Mouse (Mus musculus): ENCODE data around the gene Gna12. TPM values are rescaled to one million over a fixed set of nuclear protein-coding genes. Genes with fewer than 3 reads are reported as not detected.

The Gna12 gene
- polyA plus RNA-seq, 1 experiment from 2014 or later: 9.3 TPM

- Histone ChIP-seq H3K4me1 (ENCODE audit: control insufficient read depth, insufficient read depth, low read length) (peaks cover 2% of the 10 kb centered on the region; the same call in 1 of the 2 replicates), H3K4me3 (ENCODE audit: low read depth, low read length) (no peak overlapping the region), H3K27ac (ENCODE audit: low read length) (no peak overlapping the region), H3K9me3 (replicated peaks; ENCODE audit: control insufficient read depth, low read length, poor library complexity, severe bottlenecking) (no peaks in the 10 kb centered on the region), H3K9ac (ENCODE audit: low read depth, low read length) (no peak overlapping the region), H3K27me3 (ENCODE audit: control insufficient read depth, insufficient read depth, low read depth, low read length) (no peaks in the 10 kb centered on the region), H3K36me3 (ENCODE audit: control insufficient read depth, insufficient read depth, low read length) (no peaks in the 10 kb centered on the region), H3K4me2 (ENCODE audit: low read length) (no peak overlapping the region)
- ATAC-seq: peak; percentile 54; the same call in 1 of the 2 replicates
- WGBS: 30% methylated on average over 12 of the region's 12 CpGs
Observed at GRCm38 (mm10) chr5:140743706-140744131, 86.5 kb downstream of the Gna12 start.

GRCm38 (mm10) chr5:140741877-140742276 lies 88.4 kb downstream of the Gna12 start:
- Histone ChIP-seq H3K27ac (ENCODE audit: low read length) (no peak overlapping the region; the same call in 1 of the 2 replicates), H3K36me3 (ENCODE audit: control insufficient read depth, insufficient read depth, low read length) (no peaks in the 10 kb centered on the region), H3K4me3 (ENCODE audit: low read depth, low read length) (no peak overlapping the region), H3K4me2 (ENCODE audit: low read length) (no peak overlapping the region), H3K27me3 (ENCODE audit: control insufficient read depth, insufficient read depth, low read depth, low read length) (peaks cover 3% of the 10 kb centered on the region; the same call in 1 of the 2 replicates), H3K4me1 (ENCODE audit: control insufficient read depth, insufficient read depth, low read length) (no peaks in the 10 kb centered on the region), H3K9me3 (replicated peaks; ENCODE audit: control insufficient read depth, low read length, poor library complexity, severe bottlenecking) (no peaks in the 10 kb centered on the region), H3K9ac (ENCODE audit: low read depth, low read length) (no peak overlapping the region)
- no peak for ATAC-seq

DNA sequence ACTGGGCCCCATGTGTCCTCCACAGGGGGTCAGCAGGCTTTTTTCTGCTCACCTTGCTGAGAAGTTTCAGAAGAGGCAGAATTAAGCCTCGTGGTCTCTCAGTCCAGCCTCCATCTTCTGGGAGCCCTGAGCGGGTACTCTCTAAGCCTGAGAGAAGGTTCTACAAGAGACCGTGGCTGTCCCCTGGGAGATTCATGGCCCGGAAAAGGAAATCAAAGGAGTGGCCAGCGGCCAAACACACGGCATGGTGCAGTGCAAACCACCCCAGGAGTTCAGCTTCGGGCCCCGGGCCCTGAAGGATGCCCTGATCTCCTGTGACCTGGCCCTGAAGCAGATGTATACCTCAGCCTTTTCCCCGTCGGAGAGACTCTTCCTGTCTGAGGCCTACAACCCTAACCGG lies 89.2 kb downstream of the Gna12 start:
- no peak for ATAC-seq
- Histone ChIP-seq H3K9ac (ENCODE audit: low read depth, low read length) (no peak overlapping the region), H3K9me3 (replicated peaks; ENCODE audit: control insufficient read depth, low read length, poor library complexity, severe bottlenecking) (no peaks in the 10 kb centered on the region), H3K4me3 (ENCODE audit: low read depth, low read length) (no peak overlapping the region), H3K36me3 (ENCODE audit: control insufficient read depth, insufficient read depth, low read length) (no peaks in the 10 kb centered on the region), H3K4me2 (ENCODE audit: low read length) (no peak overlapping the region), H3K4me1 (ENCODE audit: control insufficient read depth, insufficient read depth, low read length) (no peaks in the 10 kb centered on the region), H3K27ac (ENCODE audit: low read length) (no peak overlapping the region), H3K27me3 (ENCODE audit: control insufficient read depth, insufficient read depth, low read depth, low read length) (peaks cover 6% of the 10 kb centered on the region)
- WGBS: 76% methylated on average over 11 of the region's 11 CpGs

GRCm38 (mm10) chr5:140739813-140740212 lies 90.4 kb downstream of the Gna12 start:
- H3K36me3 ChIP-seq (ENCODE audit: control insufficient read depth, insufficient read depth, low read length): no peaks in the 10 kb centered on the region
- no peak overlapping the region for H3K4me3 ChIP-seq (ENCODE audit: low read depth, low read length)
- WGBS: 74% methylated on average over 12 of the region's 12 CpGs
- no peak overlapping the region for H3K27ac ChIP-seq (ENCODE audit: low read length)
- no peak overlapping the region for H3K9ac ChIP-seq (ENCODE audit: low read depth, low read length)
- no peak for ATAC-seq
- no peak overlapping the region for H3K4me2 ChIP-seq (ENCODE audit: low read length)
- peaks cover 17% of the 10 kb centered on the region for H3K27me3 ChIP-seq (ENCODE audit: control insufficient read depth, insufficient read depth, low read depth, low read length)
- no peaks in the 10 kb centered on the region; the same call in 1 of the 2 replicates for H3K4me1 ChIP-seq (ENCODE audit: control insufficient read depth, insufficient read depth, low read length)
- no peaks in the 10 kb centered on the region for H3K9me3 ChIP-seq (replicated peaks; ENCODE audit: control insufficient read depth, low read length, poor library complexity, severe bottlenecking)

- WGBS: 25% methylated on average over 12 of the region's 13 CpGs
- Histone ChIP-seq H3K27me3 (ENCODE audit: control insufficient read depth, insufficient read depth, low read depth, low read length) (peaks cover 20% of the 10 kb centered on the region), H3K4me3 (ENCODE audit: low read depth, low read length) (no peak overlapping the region), H3K4me2 (ENCODE audit: low read length) (no peak overlapping the region), H3K9me3 (replicated peaks; ENCODE audit: control insufficient read depth, low read length, poor library complexity, severe bottlenecking) (no peaks in the 10 kb centered on the region), H3K27ac (ENCODE audit: low read length) (no peak overlapping the region), H3K36me3 (ENCODE audit: control insufficient read depth, insufficient read depth, low read length) (no peaks in the 10 kb centered on the region), H3K4me1 (ENCODE audit: control insufficient read depth, insufficient read depth, low read length) (no peaks in the 10 kb centered on the region; the same call in 1 of the 2 replicates), H3K9ac (ENCODE audit: low read depth, low read length) (no peak overlapping the region)
- no peak for ATAC-seq
Observed at GRCm38 (mm10) chr5:140736166-140736565, 94.1 kb downstream of the Gna12 start.

DNA sequence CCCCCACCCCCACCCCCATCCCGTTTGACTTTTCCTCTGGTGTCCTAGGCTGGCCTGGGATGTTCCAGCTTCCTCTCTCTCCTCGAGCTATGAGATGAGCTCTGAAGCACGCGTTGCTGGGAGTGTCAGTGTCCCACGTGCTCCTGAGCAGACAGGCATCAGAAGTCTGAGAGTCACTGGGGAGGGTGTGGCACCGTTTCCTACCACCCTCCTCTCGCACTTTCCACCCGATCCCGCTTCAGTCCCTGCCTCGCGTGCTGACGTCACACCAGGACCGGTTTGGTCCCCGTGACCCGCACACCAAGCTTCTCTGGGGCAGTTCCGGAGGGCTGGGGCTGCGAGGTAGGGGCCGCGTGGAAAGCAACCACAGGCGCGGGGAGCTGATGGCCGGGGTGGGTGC lies 94.9 kb downstream of the Gna12 start:
- WGBS: 1% methylated on average over 22 of the region's 22 CpGs
- Histone ChIP-seq H3K27ac (ENCODE audit: low read length) (no peak overlapping the region), H3K4me1 (ENCODE audit: control insufficient read depth, insufficient read depth, low read length) (no peaks in the 10 kb centered on the region; the same call in 1 of the 2 replicates), H3K27me3 (ENCODE audit: control insufficient read depth, insufficient read depth, low read depth, low read length) (peaks cover 20% of the 10 kb centered on the region), H3K4me3 (ENCODE audit: low read depth, low read length) (peak overlapping the region; percentile 34), H3K9me3 (replicated peaks; ENCODE audit: control insufficient read depth, low read length, poor library complexity, severe bottlenecking) (no peaks in the 10 kb centered on the region), H3K36me3 (ENCODE audit: control insufficient read depth, insufficient read depth, low read length) (no peaks in the 10 kb centered on the region), H3K9ac (ENCODE audit: low read depth, low read length) (peak overlapping the region; percentile 57), H3K4me2 (ENCODE audit: low read length) (peak overlapping the region; percentile 66)
- ATAC-seq: no peak

- no peak for ATAC-seq
- no peaks in the 10 kb centered on the region for H3K36me3 ChIP-seq (ENCODE audit: control insufficient read depth, insufficient read depth, low read length)
- peaks cover 20% of the 10 kb centered on the region for H3K27me3 ChIP-seq (ENCODE audit: control insufficient read depth, insufficient read depth, low read depth, low read length)
- no peak overlapping the region for H3K4me3 ChIP-seq (ENCODE audit: low read depth, low read length)
- H3K27ac ChIP-seq (ENCODE audit: low read length): no peak overlapping the region
- H3K9me3 ChIP-seq (replicated peaks; ENCODE audit: control insufficient read depth, low read length, poor library complexity, severe bottlenecking): no peaks in the 10 kb centered on the region
- no peak overlapping the region for H3K4me2 ChIP-seq (ENCODE audit: low read length)
- no peaks in the 10 kb centered on the region; the same call in 1 of the 2 replicates for H3K4me1 ChIP-seq (ENCODE audit: control insufficient read depth, insufficient read depth, low read length)
- 81% methylated on average over 3 of the region's 3 CpGs for WGBS
- H3K9ac ChIP-seq (ENCODE audit: low read depth, low read length): no peak overlapping the region
Observed at GRCm38 (mm10) chr5:140733336-140733735, 96.9 kb downstream of the Gna12 start.

- no peak for ATAC-seq
- Histone ChIP-seq H3K4me2 (ENCODE audit: low read length) (no peak overlapping the region), H3K4me1 (ENCODE audit: control insufficient read depth, insufficient read depth, low read length) (no peaks in the 10 kb centered on the region; the same call in 1 of the 2 replicates), H3K36me3 (ENCODE audit: control insufficient read depth, insufficient read depth, low read length) (no peaks in the 10 kb centered on the region), H3K9ac (ENCODE audit: low read depth, low read length) (no peak overlapping the region), H3K4me3 (ENCODE audit: low read depth, low read length) (no peak overlapping the region), H3K27ac (ENCODE audit: low read length) (no peak overlapping the region), H3K9me3 (replicated peaks; ENCODE audit: control insufficient read depth, low read length, poor library complexity, severe bottlenecking) (no peaks in the 10 kb centered on the region), H3K27me3 (ENCODE audit: control insufficient read depth, insufficient read depth, low read depth, low read length) (peaks cover 19% of the 10 kb centered on the region)
- 62% methylated on average over 4 of the region's 4 CpGs for WGBS
Observed at GRCm38 (mm10) chr5:140732195-140732594, 98.0 kb downstream of the Gna12 start.

GRCm38 (mm10) chr5:140731040-140731797 lies 99.0 kb downstream of the Gna12 start:
- no peak overlapping the region for H3K4me2 ChIP-seq (ENCODE audit: low read length)
- no peaks in the 10 kb centered on the region for H3K9me3 ChIP-seq (replicated peaks; ENCODE audit: control insufficient read depth, low read length, poor library complexity, severe bottlenecking)
- ATAC-seq: no peak
- peaks cover 14% of the 10 kb centered on the region for H3K27me3 ChIP-seq (ENCODE audit: control insufficient read depth, insufficient read depth, low read depth, low read length)
- H3K4me1 ChIP-seq (ENCODE audit: control insufficient read depth, insufficient read depth, low read length): no peaks in the 10 kb centered on the region; the same call in 1 of the 2 replicates
- H3K9ac ChIP-seq (ENCODE audit: low read depth, low read length): no peak overlapping the region
- 90% methylated on average over 11 of the region's 11 CpGs for WGBS
- no peaks in the 10 kb centered on the region for H3K36me3 ChIP-seq (ENCODE audit: control insufficient read depth, insufficient read depth, low read length)
- H3K27ac ChIP-seq (ENCODE audit: low read length): no peak overlapping the region
- H3K4me3 ChIP-seq (ENCODE audit: low read depth, low read length): no peak overlapping the region
